Mouse (Mus musculus) midbrain, embryonic 11.5 days (tissue): ENCODE results near the gene Mterf1a. TPM values are rescaled to one million over a fixed set of nuclear protein-coding genes. Genes with fewer than 3 reads are reported as not detected.

Experiments
- ATAC-seq: fragments of 200-750 bp; cut with Nextera tagmentation; 2 replicates; pipeline ENCODE4 v1.8.0; 2017; ENCODE audit warnings: moderate TSS enrichment, moderate library complexity; ENCODE audit not compliant: low FRiP score
- DNase-seq: peaks from one replicate; pipeline ENCODE4 v3.0.0; 2015; ENCODE audit warnings: low spot score; ENCODE audit errors: missing footprints
- H3K27ac ChIP-seq: fragments of 300-500 bp; sonication (generic); 2 replicates; pipeline ENCODE4 v1.5.1; 2014; ENCODE audit warnings: low read depth, low read length
- H3K27me3 ChIP-seq: fragments of 300-500 bp; sonication (generic); 2 replicates; pipeline ENCODE4 v1.6.1; 2014; ENCODE audit warnings: mild to moderate bottlenecking, low read length, moderate library complexity, mixed read lengths; ENCODE audit not compliant: control insufficient read depth, insufficient read depth
- H3K36me3 ChIP-seq: fragments of 300-500 bp; sonication (generic); 2 replicates; pipeline ENCODE4 v1.6.1; 2014; ENCODE audit warnings: mild to moderate bottlenecking, low read length, moderate library complexity, mixed read lengths; ENCODE audit not compliant: control insufficient read depth, insufficient read depth
- H3K4me1 ChIP-seq: fragments of 300-500 bp; sonication (generic); 2 replicates; pipeline ENCODE4 v1.6.1; 2014; ENCODE audit warnings: low read length; ENCODE audit not compliant: control insufficient read depth, insufficient read depth
- H3K4me2 ChIP-seq: fragments of 300-500 bp; sonication (generic); 2 replicates; pipeline ENCODE4 v1.6.1; 2014; ENCODE audit warnings: mild to moderate bottlenecking, moderate library complexity
- H3K4me3 ChIP-seq: fragments of 300-500 bp; sonication (generic); 2 replicates; pipeline ENCODE4 v1.5.1; 2014; ENCODE audit warnings: low read depth, low read length
- H3K9ac ChIP-seq: fragments of 300-500 bp; sonication (generic); 2 replicates; pipeline ENCODE4 v1.6.1; 2014; ENCODE audit warnings: low read length
- H3K9me3 ChIP-seq: fragments of 300-500 bp; sonication (generic); 2 replicates; pipeline ENCODE4 v1.6.1; 2016; ENCODE audit warnings: low read length; ENCODE audit not compliant: control insufficient read depth
- WGBS: fragments of 180-500 bp; shearing (Covaris S2); extraction: QIAGEN DNeasy Blood & Tissue Kit; methylation state at CpG from one replicate; pipeline ENCODE4 v1.1.7; 2014; 5-methylcytosine and 5-hydroxymethylcytosine counted together
- polyA plus RNA-seq: library from polyadenylated mRNA; unstranded; fragments of >200 nt; fragmentation: Nextera tagmentation; extraction: Ambion mirVana; gene quantifications from 2 replicates; pipeline ENCODE4 v1.2.1, GENCODE M21; 2014

Mterf1a gene
- polyA plus RNA-seq, 1 experiment from 2014 or later: 10.4 TPM

DNA sequence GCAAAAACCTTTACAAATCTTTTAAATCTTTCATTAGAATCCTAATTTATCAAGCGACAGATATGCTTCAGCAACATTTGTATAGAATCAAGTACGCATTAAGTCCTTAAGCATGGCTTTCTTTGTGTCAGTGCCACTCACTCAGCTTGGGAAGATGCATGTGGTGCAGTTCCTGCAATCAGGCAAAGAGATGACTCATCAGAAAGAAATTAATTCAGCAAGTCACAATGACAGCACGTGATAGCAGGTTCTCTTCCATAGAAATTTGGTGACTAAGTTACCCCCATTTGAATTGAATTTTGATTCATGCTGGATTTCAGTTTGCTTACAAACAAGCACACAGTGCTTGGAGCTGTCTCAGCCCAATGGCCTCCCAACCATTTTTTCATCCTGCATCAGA is 20.2 kb downstream of the Mterf1a start:
- ATAC-seq: no peak
- no peak overlapping the region for H3K27ac ChIP-seq
- WGBS: 84% methylated on average over 3 of the region's 3 CpGs

DNA sequence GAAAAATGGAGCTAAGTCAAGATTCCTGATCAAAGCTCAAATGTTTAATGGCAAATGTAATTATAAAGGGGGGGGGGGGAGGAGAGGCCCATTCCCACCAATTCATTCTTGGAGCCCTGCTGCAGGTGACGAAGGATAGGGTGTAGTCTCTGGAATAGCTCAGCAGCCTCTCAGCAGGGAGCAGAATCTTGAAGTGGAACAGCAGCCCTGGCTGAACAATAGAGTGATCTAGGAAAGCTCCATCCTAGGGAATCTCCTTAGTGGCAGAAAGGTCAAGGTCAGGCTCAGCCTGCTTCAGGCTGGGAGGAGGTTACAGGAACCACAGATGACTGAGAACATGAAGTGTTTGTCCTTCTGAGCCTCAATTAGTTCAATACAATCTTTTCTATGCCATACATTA is 21.4 kb downstream of the Mterf1a start:
- ATAC-seq: no peak
- H3K4me3 ChIP-seq: no peak overlapping the region
- no peaks in the 10 kb centered on the region for H3K9me3 ChIP-seq
- no peaks in the 10 kb centered on the region for H3K27me3 ChIP-seq
- no peaks in the 10 kb centered on the region for H3K36me3 ChIP-seq
- no peak overlapping the region for H3K4me2 ChIP-seq
- no peaks in the 10 kb centered on the region; the same call in 1 of the 2 replicates for H3K4me1 ChIP-seq
- H3K27ac ChIP-seq: no peak overlapping the region
- 22% methylated on average over 1 of the region's 1 CpGs for whole genome bisulfite sequencing
- H3K9ac ChIP-seq: no peak overlapping the region
- DNase-seq: no peak

More for the DNA sequence above, 20.2 kb downstream of the Mterf1a start:
- Histone ChIP-seq H3K4me1 (no peaks in the 10 kb centered on the region; the same call in 1 of the 2 replicates), H3K27me3 (no peaks in the 10 kb centered on the region), H3K4me3 (no peak overlapping the region), H3K4me2 (no peak overlapping the region), H3K9me3 (no peaks in the 10 kb centered on the region), H3K9ac (no peak overlapping the region), H3K36me3 (no peaks in the 10 kb centered on the region)
- DNase-seq: no peak

DNA sequence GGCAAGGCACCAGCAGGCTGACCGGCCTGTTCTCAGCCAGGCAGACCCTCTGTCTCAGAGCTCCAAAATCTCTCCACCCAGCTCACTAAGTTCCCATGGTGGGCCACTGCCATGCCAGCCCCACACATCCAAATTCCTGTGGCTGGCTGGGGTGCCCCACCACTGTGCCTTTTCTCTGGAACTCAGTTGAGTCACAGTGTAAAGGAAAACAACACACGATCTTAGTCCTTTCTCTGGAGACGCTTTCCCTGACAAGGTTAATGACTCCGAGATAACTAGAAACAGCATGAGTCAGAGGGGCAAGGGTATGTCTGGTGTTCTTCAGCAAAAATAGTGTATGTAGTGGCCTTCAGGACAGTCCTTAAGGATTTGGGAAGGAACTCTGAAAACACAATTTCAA is 23.6 kb downstream of the Mterf1a start:
- H3K36me3 ChIP-seq: no peaks in the 10 kb centered on the region
- WGBS: 80% methylated on average over 4 of the region's 4 CpGs
- no peaks in the 10 kb centered on the region; the same call in 1 of the 2 replicates for H3K4me1 ChIP-seq
- ATAC-seq (no peak), DNase-seq (no peak)
- no peaks in the 10 kb centered on the region for H3K27me3 ChIP-seq
- no peaks in the 10 kb centered on the region for H3K9me3 ChIP-seq
- H3K4me2 ChIP-seq: no peak overlapping the region
- H3K27ac ChIP-seq: no peak overlapping the region
- H3K4me3 ChIP-seq: no peak overlapping the region
- H3K9ac ChIP-seq: no peak overlapping the region

DNA sequence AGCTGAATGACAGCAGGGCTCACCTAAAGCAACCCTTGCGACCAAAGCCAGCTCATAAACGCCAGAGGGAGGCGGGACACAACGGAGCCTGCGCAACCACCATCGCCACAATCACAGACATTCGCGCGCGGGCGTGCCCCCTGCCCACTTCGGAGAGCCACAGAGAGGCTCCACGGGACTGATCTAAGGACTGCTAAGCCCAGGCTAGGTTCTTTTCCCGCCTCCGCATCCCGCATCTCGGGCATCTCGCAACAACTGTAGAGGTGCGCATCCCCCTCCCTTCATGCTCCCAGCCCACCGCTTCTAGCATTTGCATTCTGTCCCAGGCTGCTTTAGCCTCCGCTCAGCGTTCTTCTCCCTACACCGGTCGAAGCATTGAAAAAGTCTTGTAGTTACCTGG is 48.7 kb downstream of the Mterf1a start, which contains the start of gene Lrrd1:
Gene Lrrd1, plus strand, starts transcription at position 148 of the 400 bp plus-strand sequence.
- Histone ChIP-seq H3K27ac (no peak within 1 kb of the TSS), H3K9me3 (no peaks in the 10 kb centered on the region), H3K4me3 (peak within 1 kb of the TSS; percentile 34), H3K4me2 (peak within 1 kb of the TSS; percentile 55), H3K9ac (peak within 1 kb of the TSS; percentile 66), H3K27me3 (no peaks in the 10 kb centered on the region), H3K4me1 (peaks cover 3% of the 10 kb centered on the region; the same call in 1 of the 2 replicates), H3K36me3 (no peaks in the 10 kb centered on the region)
- DNase-seq (peak; percentile 90), ATAC-seq (peak; percentile 57; the same call in 1 of the 2 replicates)
- WGBS: 5% methylated on average over 24 of the region's 24 CpGs

Other genes with a start within 250 kb of the Mterf1a start
- gene Tmbim7, start 242.8 kb downstream of the Mterf1a start, polyA plus RNA-seq: not detected in 2 replicates
- 86.4 and 88.8 TPM in 2 replicates for gene Gatad1, start 236.7 kb downstream of the Mterf1a start, polyA plus RNA-seq
- gene Ankib1, start 91.0 kb downstream of the Mterf1a start, polyA plus RNA-seq: 15.0 and 15.9 TPM in 2 replicates
- 68.0 and 77.8 TPM in 2 replicates for gene Krit1, start 90.7 kb downstream of the Mterf1a start, polyA plus RNA-seq
- gene Lrrd1, start 48.8 kb downstream of the Mterf1a start, polyA plus RNA-seq: 0.10 TPM in 1 of 2 replicates, not detected in the other
- gene Akap9, start 34.1 kb upstream of the Mterf1a start, polyA plus RNA-seq: 149 and 172 TPM in 2 replicates
- 176 and 200 TPM in 2 replicates for gene Cyp51, start 210.8 kb upstream of the Mterf1a start, polyA plus RNA-seq